Mouse (Mus musculus) thymus, adult 2 months (tissue): ENCODE measurements around the gene Osbp2. TPM values are rescaled to one million over a fixed set of nuclear protein-coding genes. Genes with fewer than 3 reads are reported as not detected.

ENCODE experiments used
- DNase-seq: peaks from one replicate; pipeline ENCODE4 v3.0.0; 2021
- H3K27ac ChIP-seq: fragments of 200-500 bp; 2 replicates; pipeline ENCODE4 v1.5.1; 2012; ENCODE audit warnings: low read length, control low read depth; ENCODE audit not compliant: control insufficient read depth, insufficient read depth
- H3K27me3 ChIP-seq: fragments of 200-500 bp; 2 replicates; pipeline ENCODE4 v1.6.1; 2012; ENCODE audit warnings: mild to moderate bottlenecking, low read length, moderate library complexity, mixed read lengths; ENCODE audit not compliant: control insufficient read depth, insufficient read depth
- H3K36me3 ChIP-seq: fragments of 200-500 bp; 2 replicates; pipeline ENCODE4 v1.6.1; 2012; ENCODE audit warnings: mild to moderate bottlenecking, low read length, moderate library complexity; ENCODE audit not compliant: control insufficient read depth, insufficient read depth
- H3K4me1 ChIP-seq: fragments of 200-500 bp; replicated peaks from 2 replicates; pipeline ENCODE4 v1.6.1; 2012; ENCODE audit warnings: low read length; ENCODE audit not compliant: control insufficient read depth, insufficient read depth
- H3K4me3 ChIP-seq: fragments of 200-500 bp; 2 replicates; pipeline ENCODE4 v1.5.1; 2012; ENCODE audit warnings: mild to moderate bottlenecking, low read length, control low read depth, moderate library complexity; ENCODE audit not compliant: control insufficient read depth, insufficient read depth
- CTCF ChIP-seq: fragments of 200-500 bp; IDR thresholded peaks from 2 replicates; pipeline ENCODE4 v1.5.1; 2012; ENCODE audit warnings: mild to moderate bottlenecking, control low read depth, low read length, moderate library complexity, borderline replicate concordance; ENCODE audit not compliant: control insufficient read depth, poor library complexity, insufficient read depth; ENCODE audit errors: extremely low read depth
- POLR2A ChIP-seq: fragments of 200-500 bp; IDR thresholded peaks from 2 replicates; pipeline ENCODE4 v1.6.1; 2012; ENCODE audit warnings: mild to moderate bottlenecking, low read length, control low read depth, moderate library complexity; ENCODE audit not compliant: control insufficient read depth, poor library complexity, insufficient read depth; ENCODE audit errors: extremely low read depth
- WGBS: fragments of 180-500 bp; shearing (Covaris S2); methylation state at CpG from one replicate; pipeline ENCODE4 v1.1.7; 2018; 5-methylcytosine and 5-hydroxymethylcytosine counted together
- polyA plus RNA-seq: library from polyadenylated mRNA; depleted of rRNA; stranded (reverse); fragments of >200 nt; gene quantifications from 2 replicates; pipeline ENCODE4 v1.2.3, GENCODE M21; 2012

Osbp2 gene
- polyA plus RNA-seq, 1 experiment = 1.1 TPM

DNA sequence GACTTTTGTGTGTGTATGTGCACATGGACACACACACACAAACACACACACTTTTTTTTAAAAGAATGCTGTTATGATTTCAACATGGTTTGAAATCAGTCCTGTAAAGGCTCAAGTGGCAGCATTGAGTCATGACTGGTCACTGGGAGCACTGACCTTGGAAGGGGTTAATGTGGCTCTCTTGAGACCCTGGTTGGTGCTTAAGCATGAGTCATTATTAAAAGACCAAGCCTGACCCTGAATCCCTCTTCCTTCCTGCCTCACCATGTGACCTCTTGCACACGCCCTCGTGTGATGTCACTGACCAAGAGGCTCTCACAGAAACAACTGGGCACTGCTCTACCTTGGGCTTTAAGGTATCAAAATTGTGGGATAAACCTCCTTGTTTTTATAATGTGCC is 124.9 kb downstream of the Osbp2 start:
- no peak for DNase-seq
- H3K27ac ChIP-seq = no peak overlapping the region
- no peaks in the 10 kb centered on the region for H3K4me1 ChIP-seq
- TF ChIP-seq CTCF = no peak
- TF ChIP-seq POLR2A = no peak
- H3K4me3 ChIP-seq = no peak overlapping the region
- H3K36me3 ChIP-seq = no peaks in the 10 kb centered on the region
- H3K27me3 ChIP-seq = no peaks in the 10 kb centered on the region
- 72% methylated on average over 2 of the region's 2 CpGs for WGBS

DNA sequence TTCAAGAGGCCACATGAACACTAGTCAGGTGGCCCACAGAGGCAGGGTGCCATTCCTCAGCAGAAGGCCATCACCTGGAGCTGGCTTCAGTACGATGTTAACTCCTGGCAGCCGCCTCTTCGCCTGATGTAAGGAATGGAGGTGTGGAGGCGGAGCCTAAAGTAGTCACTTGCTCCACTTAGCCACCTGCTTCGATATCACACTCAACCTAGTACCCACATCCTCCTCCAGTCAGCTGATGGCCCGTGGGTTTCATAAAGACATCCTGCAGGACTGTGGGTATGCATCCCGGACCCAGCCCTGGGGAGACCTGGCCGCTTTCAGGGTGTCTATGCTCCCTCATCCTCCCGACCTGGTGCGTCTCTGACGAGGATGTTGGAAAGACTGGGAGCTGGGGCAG is 128.0 kb downstream of the Osbp2 start:
- WGBS = 78% methylated on average over 11 of the region's 11 CpGs

DNA sequence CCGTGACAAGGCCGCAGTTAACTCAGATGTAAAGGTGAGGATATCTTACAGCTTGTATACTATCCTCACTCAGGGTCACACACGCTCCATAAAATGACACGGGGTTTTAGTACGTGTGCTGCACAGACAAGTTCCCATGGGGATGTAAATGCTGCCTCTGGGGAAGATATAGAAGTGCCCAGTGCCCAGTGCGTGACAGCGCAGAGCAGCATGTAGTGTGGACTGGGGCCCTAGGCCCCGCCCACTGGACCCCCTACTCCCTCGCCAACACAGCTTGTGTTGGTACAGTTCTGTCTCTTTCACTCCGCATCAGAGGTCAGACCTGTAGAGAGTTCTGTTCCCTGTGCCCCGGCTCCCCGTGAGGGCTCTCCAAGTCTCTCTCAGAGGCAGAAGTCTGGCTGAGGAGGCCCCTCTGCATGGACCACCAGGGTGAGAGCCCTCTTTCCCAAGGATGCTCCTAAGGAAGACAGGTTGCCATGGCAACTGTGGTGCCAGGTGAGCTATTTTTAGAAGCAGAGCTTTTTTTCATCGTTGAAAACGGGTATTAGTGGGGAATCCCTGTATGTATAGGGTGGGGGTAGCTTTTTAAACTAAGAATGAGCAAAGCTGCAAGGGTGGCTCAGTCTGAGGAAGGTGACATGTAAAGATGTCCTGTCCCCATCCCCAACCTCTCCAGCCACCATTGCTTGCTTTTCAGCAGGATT is 129.6 kb downstream of the Osbp2 start:
- no peak overlapping the region for H3K27ac ChIP-seq
- no peak for DNase-seq
- 86% methylated on average over 14 of the region's 14 CpGs for WGBS
- no peaks in the 10 kb centered on the region for H3K4me1 ChIP-seq
- TF ChIP-seq CTCF (no peak), POLR2A (no peak)
- H3K36me3 ChIP-seq = no peaks in the 10 kb centered on the region
- H3K27me3 ChIP-seq = no peaks in the 10 kb centered on the region
- H3K4me3 ChIP-seq = no peak overlapping the region

More for the DNA sequence above, 128.0 kb downstream of the Osbp2 start:
- Histone ChIP-seq H3K27me3 (no peaks in the 10 kb centered on the region), H3K36me3 (no peaks in the 10 kb centered on the region), H3K27ac (no peak overlapping the region), H3K4me1 (no peaks in the 10 kb centered on the region), H3K4me3 (no peak overlapping the region)
- DNase-seq = no peak
- TF ChIP-seq CTCF (no peak), POLR2A (no peak)

- H3K4me3 ChIP-seq = no peak overlapping the region
- no peak for TF ChIP-seq POLR2A
- TF ChIP-seq CTCF = no peak
- no peak overlapping the region for H3K27ac ChIP-seq
- no peaks in the 10 kb centered on the region for H3K27me3 ChIP-seq
- no peaks in the 10 kb centered on the region for H3K36me3 ChIP-seq
- H3K4me1 ChIP-seq = no peaks in the 10 kb centered on the region
- WGBS = 87% methylated on average over 4 of the region's 4 CpGs
- DNase-seq = no peak
Measured at GRCm38 (mm10) chr11:3731469-3731868, 132.2 kb downstream of the Osbp2 start.

GRCm38 (mm10) chr11:3727438-3728105 is 136.1 kb downstream of the Osbp2 start:
- TF ChIP-seq CTCF (no peak), POLR2A (no peak)
- no peaks in the 10 kb centered on the region for H3K36me3 ChIP-seq
- H3K4me1 ChIP-seq = no peaks in the 10 kb centered on the region
- DNase-seq = no peak
- no peak overlapping the region for H3K4me3 ChIP-seq
- 82% methylated on average over 9 of the region's 9 CpGs for WGBS
- H3K27me3 ChIP-seq = no peaks in the 10 kb centered on the region
- no peak overlapping the region for H3K27ac ChIP-seq

DNA sequence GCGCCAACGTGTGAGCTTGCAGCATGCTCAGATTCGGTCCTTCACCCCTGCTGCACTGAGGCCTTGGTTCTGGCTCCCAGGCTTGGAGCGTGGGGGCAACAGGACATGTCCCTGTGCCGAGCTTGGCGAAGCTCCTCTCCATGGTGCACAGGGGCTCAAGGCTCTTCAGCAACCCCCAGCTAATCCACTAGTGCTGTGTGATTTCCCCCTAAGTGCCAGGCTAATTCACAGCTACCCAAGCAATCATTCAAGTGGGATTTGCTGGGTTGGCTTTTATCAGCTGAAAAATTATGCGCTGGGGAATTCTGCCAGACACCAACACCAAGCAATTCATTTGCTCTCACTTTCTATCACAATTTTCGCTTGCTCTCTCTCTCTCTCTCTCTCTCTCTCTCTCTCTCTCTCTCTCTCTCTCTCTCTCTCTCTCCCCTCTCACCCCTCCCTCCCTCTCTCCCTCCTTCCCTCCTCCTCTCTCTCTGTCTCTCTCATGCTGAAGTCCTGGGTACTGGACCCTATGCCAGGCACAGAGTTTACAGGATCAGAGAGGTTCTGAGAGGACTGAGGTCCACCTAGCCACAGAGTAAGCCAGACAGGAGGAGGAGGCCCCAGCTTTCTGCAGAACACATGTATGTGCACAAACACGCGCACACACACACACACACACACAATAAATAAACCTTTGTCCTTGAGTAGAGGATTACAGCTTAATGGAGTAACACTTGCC is 138.2 kb downstream of the Osbp2 start:
- DNase-seq = no peak
- Histone ChIP-seq H3K4me3 (no peak overlapping the region), H3K36me3 (no peaks in the 10 kb centered on the region), H3K27me3 (no peaks in the 10 kb centered on the region), H3K4me1 (no peaks in the 10 kb centered on the region), H3K27ac (no peak overlapping the region)
- WGBS = 74% methylated on average over 10 of the region's 10 CpGs
- TF ChIP-seq POLR2A (no peak), CTCF (no peak)
